Mouse (Mus musculus) limb, embryonic 15.5 days (tissue): Measurements from ENCODE around the gene Nos2. TPM values are rescaled to one million over a fixed set of nuclear protein-coding genes. Genes with fewer than 3 reads are reported as not detected.

ENCODE experiments used
- ATAC-seq: fragments of 200-750 bp; cut with Nextera tagmentation; 2 replicates; pipeline ENCODE4 v1.8.0; 2017; ENCODE audit warnings: low read depth, moderate TSS enrichment; ENCODE audit not compliant: insufficient number of reproducible peaks, low FRiP score, low TSS enrichment
- H3K27ac ChIP-seq: fragments of 300-500 bp; sonication (generic); 2 replicates; pipeline ENCODE4 v1.5.1; 2015; ENCODE audit warnings: moderate library complexity, mild to moderate bottlenecking, inconsistent platforms
- H3K27me3 ChIP-seq: fragments of 300-500 bp; sonication (generic); 2 replicates; pipeline ENCODE4 v1.6.1; 2015; ENCODE audit warnings: inconsistent platforms
- H3K36me3 ChIP-seq: fragments of 300-500 bp; sonication (generic); 2 replicates; pipeline ENCODE4 v1.6.1; 2015; ENCODE audit warnings: inconsistent platforms
- H3K4me1 ChIP-seq: fragments of 300-500 bp; sonication (generic); 2 replicates; pipeline ENCODE4 v1.6.1; 2015; ENCODE audit warnings: inconsistent platforms
- H3K4me2 ChIP-seq: fragments of 300-500 bp; sonication (generic); 2 replicates; pipeline ENCODE4 v1.6.1; 2015; ENCODE audit warnings: mild to moderate bottlenecking, inconsistent platforms
- H3K4me3 ChIP-seq: fragments of 300-500 bp; sonication (generic); 2 replicates; pipeline ENCODE4 v1.5.1; 2015; ENCODE audit warnings: mild to moderate bottlenecking, inconsistent platforms
- H3K9ac ChIP-seq: fragments of 300-500 bp; sonication (generic); 2 replicates; pipeline ENCODE4 v1.6.1; 2015; ENCODE audit warnings: inconsistent platforms
- H3K9me3 ChIP-seq: fragments of 300-500 bp; sonication (generic); 2 replicates; pipeline ENCODE4 v1.6.1; 2016; ENCODE audit warnings: inconsistent platforms
- WGBS: fragments of 180-500 bp; shearing (Covaris S2); methylation state at CpG from one replicate; pipeline ENCODE4 v1.1.7; 2015; 5-methylcytosine and 5-hydroxymethylcytosine counted together
- polyA plus RNA-seq: library from polyadenylated mRNA; unstranded; fragments of >200 nt; fragmentation: Nextera tagmentation; extraction: Ambion mirVana; gene quantifications from 2 replicates; pipeline ENCODE4 v1.2.1, GENCODE M21; 2015

Nos2 gene
- polyA plus RNA-seq, 1 experiment from 2014 or later: 1.9 TPM

DNA sequence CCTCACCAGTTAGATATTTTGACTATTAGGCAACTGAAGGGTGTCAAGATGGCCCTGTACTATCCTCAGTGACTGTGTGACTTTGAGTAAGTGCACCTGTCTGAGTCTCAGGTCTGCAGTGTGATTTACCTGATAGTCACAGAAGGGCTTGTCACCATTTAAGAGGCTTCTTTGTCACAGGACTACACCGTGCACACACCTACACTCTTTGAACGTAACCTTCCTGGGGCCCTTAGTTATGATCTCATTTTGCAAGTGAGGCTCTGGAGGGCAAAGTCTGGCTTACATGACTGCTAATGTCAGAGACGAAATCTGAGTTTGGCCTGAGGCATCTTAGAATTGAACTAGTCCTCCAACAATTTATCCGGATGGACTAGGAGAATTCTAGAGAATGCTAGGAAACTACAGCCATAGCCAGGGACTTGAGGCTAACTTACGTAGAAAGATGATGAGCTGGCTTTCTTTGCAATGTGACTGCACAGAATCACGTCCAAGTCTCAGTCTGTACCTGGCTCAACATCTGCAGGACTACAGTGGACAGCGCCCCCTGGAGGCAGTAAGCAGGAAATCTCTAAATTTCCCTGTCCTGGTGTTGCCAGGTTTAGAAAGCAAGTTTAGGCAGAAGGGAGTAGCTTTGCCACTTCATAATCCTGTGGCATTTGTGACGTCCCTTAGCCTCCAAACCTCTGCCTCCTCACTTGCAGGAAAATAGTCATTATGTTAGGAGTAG lies 2.3 kb downstream of the Nos2 start:
- Histone ChIP-seq H3K4me2 (no peak overlapping the region), H3K9ac (no peak overlapping the region), H3K27ac (no peak overlapping the region), H3K36me3 (no peaks in the 10 kb centered on the region), H3K4me3 (no peak overlapping the region), H3K9me3 (no peaks in the 10 kb centered on the region), H3K4me1 (peaks cover 11% of the 10 kb centered on the region), H3K27me3 (peaks cover 41% of the 10 kb centered on the region)
- WGBS: 26% methylated on average over 8 of the region's 8 CpGs
- ATAC-seq: no peak

DNA sequence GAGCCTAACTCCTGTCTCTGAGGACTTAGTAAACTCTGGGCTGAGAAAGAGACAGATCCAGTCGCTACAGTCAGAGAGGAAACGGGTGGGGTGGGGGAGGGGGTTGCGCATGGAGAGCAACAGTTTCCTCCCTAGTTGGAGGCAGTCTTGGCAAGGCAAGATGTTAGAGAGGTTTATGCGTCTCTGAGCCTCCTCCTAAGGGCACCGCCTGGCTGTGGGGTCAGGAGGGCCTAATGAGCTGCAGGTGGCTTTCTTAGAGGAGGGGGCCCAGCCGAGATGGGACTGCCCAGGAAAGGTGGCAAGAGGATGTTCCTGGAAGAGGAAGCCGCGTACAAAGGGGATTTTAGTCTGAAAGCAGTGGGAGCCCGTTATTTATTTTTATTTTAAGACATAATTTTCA lies 3.5 kb downstream of the Nos2 start:
- ATAC-seq: no peak
- H3K4me2 ChIP-seq: no peak overlapping the region
- no peaks in the 10 kb centered on the region for H3K36me3 ChIP-seq
- peaks cover 11% of the 10 kb centered on the region for H3K4me1 ChIP-seq
- H3K9ac ChIP-seq: no peak overlapping the region
- no peak overlapping the region for H3K27ac ChIP-seq
- WGBS: 9% methylated on average over 9 of the region's 9 CpGs
- peaks cover 41% of the 10 kb centered on the region for H3K27me3 ChIP-seq
- H3K9me3 ChIP-seq: no peaks in the 10 kb centered on the region
- no peak overlapping the region for H3K4me3 ChIP-seq

- H3K9me3 ChIP-seq: no peaks in the 10 kb centered on the region
- ATAC-seq: no peak
- peaks cover 41% of the 10 kb centered on the region for H3K27me3 ChIP-seq
- H3K27ac ChIP-seq: no peak overlapping the region
- 0 out of 2 replicates have a peak overlapping the region, but pooled peaks have one; percentile 3 for H3K9ac ChIP-seq
- under 1% methylated on average over 37 of the region's 37 CpGs for WGBS
- no peaks in the 10 kb centered on the region for H3K36me3 ChIP-seq
- peak overlapping the region; percentile 68 for H3K4me2 ChIP-seq
- H3K4me3 ChIP-seq: peak overlapping the region; percentile 41
- peaks cover 11% of the 10 kb centered on the region for H3K4me1 ChIP-seq
Measured at GRCm38 (mm10) chr11:78924916-78925315, 4.3 kb downstream of the Nos2 start.

DNA sequence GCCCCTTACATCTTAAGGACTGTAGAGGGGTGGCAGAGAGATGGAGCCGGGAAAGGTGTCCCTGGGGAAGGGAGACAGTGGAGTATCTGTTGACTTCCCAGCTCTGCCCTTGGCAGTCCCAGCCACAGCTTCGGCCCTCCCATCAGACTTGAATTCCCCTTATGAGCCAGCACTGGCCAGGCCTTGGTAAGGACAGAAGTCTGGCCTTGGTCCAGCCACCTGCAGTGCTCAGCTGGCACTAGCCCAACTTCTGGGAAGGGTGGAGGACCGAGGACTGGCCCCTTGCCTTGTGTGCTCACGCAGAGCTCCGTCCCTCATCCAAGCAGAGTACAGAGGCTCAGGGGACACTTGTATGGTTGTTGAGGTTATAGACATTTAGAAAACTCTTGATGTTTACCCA lies 8.8 kb downstream of the Nos2 start:
- WGBS: 43% methylated on average over 5 of the region's 5 CpGs
- Histone ChIP-seq H3K4me3 (no peak overlapping the region), H3K4me2 (no peak overlapping the region), H3K9ac (no peak overlapping the region), H3K27me3 (peaks cover 20% of the 10 kb centered on the region), H3K4me1 (peaks cover 9% of the 10 kb centered on the region), H3K36me3 (no peaks in the 10 kb centered on the region), H3K9me3 (no peaks in the 10 kb centered on the region), H3K27ac (no peak overlapping the region)
- no peak for ATAC-seq

DNA sequence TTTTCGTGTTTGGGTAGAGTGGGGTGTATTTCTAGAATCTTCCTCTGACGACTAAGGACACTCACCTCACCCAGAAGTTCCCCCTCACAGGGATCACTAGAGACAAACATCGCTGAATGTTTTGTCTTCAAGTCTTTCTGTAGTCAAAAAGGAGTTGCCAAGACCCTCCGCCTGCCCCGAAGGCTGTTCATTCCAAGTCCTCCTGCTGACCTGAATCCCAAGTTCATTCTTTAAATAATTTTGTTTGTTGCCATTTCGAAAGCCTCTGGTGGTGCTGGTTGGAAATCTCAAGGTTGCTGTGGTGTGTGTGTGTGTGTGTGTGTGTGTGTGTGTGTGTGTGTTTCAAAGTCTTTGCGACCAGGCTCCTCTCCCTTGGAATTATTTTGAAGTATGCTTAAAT lies 13.7 kb downstream of the Nos2 start:
- H3K9ac ChIP-seq: no peak overlapping the region

GRCm38 (mm10) chr11:78934727-78935126 lies 14.1 kb downstream of the Nos2 start:
- ATAC-seq: no peak
- Histone ChIP-seq H3K9ac (no peak overlapping the region), H3K4me2 (no peak overlapping the region), H3K4me1 (no peaks in the 10 kb centered on the region), H3K4me3 (no peak overlapping the region), H3K27me3 (no peaks in the 10 kb centered on the region), H3K36me3 (no peaks in the 10 kb centered on the region), H3K9me3 (no peaks in the 10 kb centered on the region), H3K27ac (no peak overlapping the region)
- WGBS: 69% methylated on average over 4 of the region's 4 CpGs

More for the DNA sequence above, 13.7 kb downstream of the Nos2 start:
- Histone ChIP-seq H3K4me2 (no peak overlapping the region), H3K9me3 (no peaks in the 10 kb centered on the region), H3K4me3 (no peak overlapping the region), H3K4me1 (no peaks in the 10 kb centered on the region), H3K27ac (no peak overlapping the region), H3K27me3 (no peaks in the 10 kb centered on the region), H3K36me3 (no peaks in the 10 kb centered on the region)
- 79% methylated on average over 7 of the region's 7 CpGs for WGBS
- ATAC-seq: no peak

DNA sequence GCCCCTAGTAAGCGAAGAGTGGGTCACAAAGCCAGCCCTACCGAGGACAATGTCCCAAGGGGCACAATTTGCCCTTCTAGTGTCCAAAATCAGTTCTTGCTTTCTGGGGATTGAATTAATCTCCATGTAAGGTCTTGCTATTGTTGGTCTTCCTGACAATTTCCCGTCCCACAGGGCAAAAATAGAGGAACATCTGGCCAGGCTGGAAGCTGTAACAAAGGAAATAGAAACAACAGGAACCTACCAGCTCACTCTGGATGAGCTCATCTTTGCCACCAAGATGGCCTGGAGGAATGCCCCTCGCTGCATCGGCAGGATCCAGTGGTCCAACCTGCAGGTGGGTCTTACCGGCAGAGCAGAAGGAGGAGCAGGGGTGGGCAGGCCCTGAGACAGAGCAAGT lies 14.6 kb downstream of the Nos2 start:
- WGBS: 83% methylated on average over 6 of the region's 6 CpGs
- ATAC-seq: no peak
- H3K4me2 ChIP-seq: no peak overlapping the region
- H3K9ac ChIP-seq: no peak overlapping the region
- no peaks in the 10 kb centered on the region for H3K36me3 ChIP-seq
- H3K4me1 ChIP-seq: no peaks in the 10 kb centered on the region
- H3K27ac ChIP-seq: no peak overlapping the region
- no peak overlapping the region for H3K4me3 ChIP-seq
- H3K27me3 ChIP-seq: no peaks in the 10 kb centered on the region
- no peaks in the 10 kb centered on the region for H3K9me3 ChIP-seq

DNA sequence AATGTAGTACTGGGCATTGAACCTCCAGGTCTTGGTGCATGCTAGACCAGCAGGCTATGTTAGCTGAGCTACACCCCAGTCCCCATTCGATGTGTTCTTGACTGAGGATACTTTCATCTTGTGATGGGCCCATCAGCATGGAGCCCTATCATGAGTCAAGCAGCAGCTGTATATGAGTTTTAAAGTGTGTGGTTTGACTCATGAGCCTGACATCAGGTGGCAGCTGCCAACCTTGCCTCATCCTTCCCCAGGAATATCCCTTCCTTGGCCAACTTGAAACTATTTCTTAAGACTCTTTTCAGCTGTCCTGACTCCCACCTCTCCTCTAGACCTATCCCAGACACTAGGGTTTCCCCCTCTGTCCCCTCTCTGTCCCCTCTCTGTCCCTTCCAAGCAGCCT lies 22.5 kb downstream of the Nos2 start:
- H3K9ac ChIP-seq: no peak overlapping the region
- 98% methylated on average over 1 of the region's 1 CpGs for WGBS
- H3K36me3 ChIP-seq: no peaks in the 10 kb centered on the region
- H3K4me3 ChIP-seq: no peak overlapping the region
- H3K4me2 ChIP-seq: no peak overlapping the region
- H3K27me3 ChIP-seq: no peaks in the 10 kb centered on the region
- H3K4me1 ChIP-seq: no peaks in the 10 kb centered on the region
- no peak overlapping the region for H3K27ac ChIP-seq
- no peak for ATAC-seq
- H3K9me3 ChIP-seq: no peaks in the 10 kb centered on the region

GRCm38 (mm10) chr11:78950365-78950764 lies 29.8 kb downstream of the Nos2 start:
- H3K9ac ChIP-seq: no peak overlapping the region
- 57% methylated on average over 8 of the region's 8 CpGs for WGBS
- no peak for ATAC-seq
- peaks cover 22% of the 10 kb centered on the region for H3K27me3 ChIP-seq
- no peak overlapping the region for H3K4me3 ChIP-seq
- H3K27ac ChIP-seq: no peak overlapping the region
- no peaks in the 10 kb centered on the region for H3K36me3 ChIP-seq
- H3K9me3 ChIP-seq: no peaks in the 10 kb centered on the region
- no peak overlapping the region for H3K4me2 ChIP-seq
- peaks cover 2% of the 10 kb centered on the region; the same call in 1 of the 2 replicates for H3K4me1 ChIP-seq

GRCm38 (mm10) chr11:78952467-78952866 lies 31.9 kb downstream of the Nos2 start:
- Histone ChIP-seq H3K4me2 (no peak overlapping the region), H3K27ac (no peak overlapping the region), H3K36me3 (no peaks in the 10 kb centered on the region), H3K4me1 (peaks cover 5% of the 10 kb centered on the region; the same call in 1 of the 2 replicates), H3K9me3 (no peaks in the 10 kb centered on the region), H3K4me3 (no peak overlapping the region), H3K27me3 (peaks cover 29% of the 10 kb centered on the region), H3K9ac (no peak overlapping the region)
- ATAC-seq: no peak
- WGBS: 7% methylated on average over 17 of the region's 17 CpGs

- WGBS: 7% methylated on average over 7 of the region's 7 CpGs
- ATAC-seq: no peak
Measured at GRCm38 (mm10) chr11:78956260-78956659, 35.7 kb downstream of the Nos2 start.

DNA sequence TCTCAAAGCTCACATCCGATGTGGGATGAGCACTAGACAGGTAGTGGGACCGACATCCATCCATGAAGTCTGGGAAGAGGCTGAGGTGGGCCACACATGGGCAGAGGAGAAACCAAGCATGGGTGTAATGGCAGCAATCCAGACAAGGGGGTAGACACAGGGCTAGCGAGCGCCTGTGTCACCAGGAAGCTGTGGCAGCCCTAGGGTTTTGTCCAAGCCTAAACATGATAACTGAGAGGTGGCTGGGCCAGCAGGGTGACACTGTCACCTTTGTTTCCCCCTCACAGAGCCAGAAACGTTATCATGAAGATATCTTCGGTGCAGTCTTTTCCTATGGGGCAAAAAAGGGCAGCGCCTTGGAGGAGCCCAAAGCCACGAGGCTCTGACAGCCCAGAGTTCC lies 38.8 kb downstream of the Nos2 start:
- H3K4me2 ChIP-seq: no peak overlapping the region
- H3K27me3 ChIP-seq: peaks cover 10% of the 10 kb centered on the region; the same call in 1 of the 2 replicates
- H3K27ac ChIP-seq: no peak overlapping the region
- peaks cover 2% of the 10 kb centered on the region; the same call in 1 of the 2 replicates for H3K4me1 ChIP-seq
- no peaks in the 10 kb centered on the region for H3K36me3 ChIP-seq
- H3K9me3 ChIP-seq: no peaks in the 10 kb centered on the region
- H3K9ac ChIP-seq: no peak overlapping the region
- no peak for ATAC-seq
- WGBS: 68% methylated on average over 8 of the region's 8 CpGs
- H3K4me3 ChIP-seq: no peak overlapping the region

More at GRCm38 (mm10) chr11:78956260-78956659, 35.7 kb downstream of the Nos2 start:
- no peak overlapping the region for H3K4me2 ChIP-seq
- no peaks in the 10 kb centered on the region for H3K36me3 ChIP-seq
- no peaks in the 10 kb centered on the region for H3K9me3 ChIP-seq
- peaks cover 29% of the 10 kb centered on the region for H3K27me3 ChIP-seq
- H3K4me3 ChIP-seq: no peak overlapping the region
- H3K9ac ChIP-seq: no peak overlapping the region
- no peak overlapping the region for H3K27ac ChIP-seq
- peaks cover 5% of the 10 kb centered on the region; the same call in 1 of the 2 replicates for H3K4me1 ChIP-seq
